Mouse (Mus musculus) spleen, postnatal 10 days (tissue): ENCODE data around the gene Dgcr2.

Experiments
- DNase-seq, 2 experiments: peaks; one replicate each; pipeline ENCODE4 v3.0.0; 2021 to 2022; ENCODE audit warnings: low spot score in 2 of 2

The Dgcr2 gene

GRCm38 (mm10) chr16:17898462-17898861 is at the start of gene Dgcr2, which contains the start of gene Tssk2:
Gene Dgcr2, minus strand, starts transcription at chr16:17898562.
Gene Tssk2, plus strand, starts transcription at chr16:17898637.
- no peak for DNase-seq

GRCm38 (mm10) chr16:17945081-17945831 is 46.9 kb upstream of the Dgcr2 start:
- DNase-seq: no peak

- no peak for DNase-seq
Measured at GRCm38 (mm10) chr16:17943466-17943865, 45.1 kb upstream of the Dgcr2 start.

- DNase-seq: peak in 1 of 2 experiments; percentile 51
Measured at GRCm38 (mm10) chr16:17939255-17939751, 40.9 kb upstream of the Dgcr2 start.

DNA sequence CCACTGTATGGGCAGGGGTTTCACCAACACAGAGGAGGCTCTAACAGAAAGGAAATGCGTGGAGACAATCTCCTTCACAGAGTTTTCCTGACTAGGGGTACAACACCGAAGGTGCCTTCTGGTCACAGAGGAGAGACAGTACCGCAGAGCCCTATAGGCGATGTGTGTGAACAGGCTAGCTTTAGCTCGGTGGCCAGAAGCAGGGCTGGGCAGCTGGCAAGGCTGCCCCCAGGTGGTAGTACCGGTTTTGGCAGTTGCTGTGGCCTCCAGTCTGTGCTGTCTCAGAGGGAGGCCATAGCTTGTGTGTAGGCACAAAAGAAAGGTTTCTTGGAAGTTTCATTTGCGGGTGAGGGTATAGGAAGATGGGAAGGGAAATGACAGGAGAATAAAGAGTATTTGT is 40.5 kb upstream of the Dgcr2 start:
- peak; percentile 61 to 84 for DNase-seq

DNA sequence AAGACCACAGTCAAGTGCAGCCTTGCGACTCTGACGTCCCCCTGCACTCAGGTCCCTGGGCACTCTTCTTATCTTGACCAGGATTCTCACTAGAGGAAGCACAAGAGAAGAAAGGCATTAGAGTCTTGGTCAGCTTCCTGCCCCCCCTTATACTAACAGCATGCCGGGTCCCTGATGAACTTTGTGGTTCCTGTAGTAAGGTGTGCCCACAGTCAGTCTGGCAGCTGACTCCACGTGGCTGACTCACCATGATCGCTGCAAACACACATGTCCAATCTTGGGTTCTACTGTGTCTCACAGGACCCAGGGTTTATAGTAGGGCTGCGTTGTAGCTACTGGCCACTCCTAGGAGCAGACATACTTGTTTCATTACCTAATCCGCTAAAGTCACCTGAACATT is 39.8 kb upstream of the Dgcr2 start:
- DNase-seq: no peak

DNA sequence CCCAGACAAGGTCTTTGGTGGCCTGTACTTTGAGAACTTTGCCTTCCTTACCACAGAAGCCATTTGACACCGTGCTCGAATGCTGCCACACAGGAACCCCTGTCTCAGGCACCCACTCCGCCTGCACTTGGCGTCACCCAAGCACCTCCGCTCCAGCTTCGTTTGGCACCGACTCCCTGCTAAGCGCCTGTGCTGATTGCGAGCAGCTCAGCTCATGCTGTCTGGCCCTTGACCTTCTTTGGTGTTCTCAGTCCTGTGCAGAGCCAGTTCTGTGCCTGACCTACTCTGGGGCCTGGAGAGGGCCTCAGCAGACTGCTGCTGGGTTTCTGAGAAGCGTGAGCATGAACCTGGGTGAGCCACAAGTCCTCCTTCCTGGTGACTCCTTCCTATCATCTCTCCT is 38.4 kb upstream of the Dgcr2 start:
- no peak for DNase-seq

- DNase-seq: no peak
Measured at GRCm38 (mm10) chr16:17934445-17934910, 36.1 kb upstream of the Dgcr2 start.

DNA sequence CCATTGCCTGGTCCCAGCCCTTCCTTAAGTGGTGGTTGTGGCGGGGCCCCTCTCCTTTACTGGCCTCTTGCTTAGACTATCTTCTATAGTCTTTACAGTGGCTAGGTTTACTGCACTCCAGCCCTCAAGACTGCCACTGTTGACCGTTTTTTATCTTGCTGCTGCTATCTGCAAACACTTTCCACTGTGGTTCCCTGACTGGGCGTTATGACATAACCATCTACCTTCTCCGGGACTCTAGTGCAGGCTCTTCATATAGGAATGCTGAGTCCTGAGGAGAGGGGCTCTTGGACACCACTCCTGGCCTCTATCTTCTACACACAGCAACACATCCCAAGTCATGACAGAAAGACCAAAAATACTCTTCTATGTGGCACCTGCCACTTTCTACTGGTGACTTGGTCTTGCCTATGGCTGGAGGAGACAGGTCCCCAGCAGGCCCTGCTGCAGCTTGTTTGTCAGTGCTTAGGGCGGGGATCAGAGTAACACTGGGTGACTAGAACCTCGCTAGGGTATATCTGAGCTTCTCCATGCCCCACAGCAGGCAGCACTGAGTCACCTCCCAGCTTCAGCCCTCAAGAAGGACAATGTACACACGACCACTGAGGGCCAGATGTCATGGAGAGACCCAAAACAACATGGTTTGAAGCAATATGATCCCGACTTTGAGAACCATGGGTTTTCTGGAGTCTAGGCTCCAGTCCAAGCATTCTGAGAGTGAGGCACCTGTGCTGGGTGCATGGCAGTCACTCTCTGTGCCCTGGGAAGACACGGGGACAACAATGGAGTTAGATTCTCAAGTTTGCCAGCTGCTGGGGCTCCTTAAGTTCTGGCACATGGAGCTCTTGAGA is 35.5 kb upstream of the Dgcr2 start:
- DNase-seq: no peak

- DNase-seq: no peak
Measured at GRCm38 (mm10) chr16:17931906-17932460, 33.6 kb upstream of the Dgcr2 start.

DNA sequence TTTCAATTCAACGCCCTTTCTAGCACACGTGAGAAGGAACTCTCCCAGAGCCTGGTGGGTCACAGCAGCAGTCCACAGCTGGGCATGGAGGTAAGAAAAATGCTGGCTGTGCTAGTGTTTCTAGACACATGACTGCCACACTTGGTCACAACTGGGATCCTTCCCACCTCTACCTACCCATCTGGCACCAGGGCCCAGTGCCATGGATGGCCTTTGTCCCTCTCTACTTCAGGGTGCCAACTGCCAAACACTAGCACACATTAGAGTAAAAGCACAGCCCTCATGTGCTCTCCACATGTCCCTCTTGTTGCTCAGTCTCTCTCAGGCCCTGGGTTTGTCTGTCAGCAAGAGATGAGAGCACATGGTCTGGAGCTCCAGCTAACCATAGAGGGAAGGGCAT is 31.3 kb upstream of the Dgcr2 start:
- DNase-seq: no peak

DNA sequence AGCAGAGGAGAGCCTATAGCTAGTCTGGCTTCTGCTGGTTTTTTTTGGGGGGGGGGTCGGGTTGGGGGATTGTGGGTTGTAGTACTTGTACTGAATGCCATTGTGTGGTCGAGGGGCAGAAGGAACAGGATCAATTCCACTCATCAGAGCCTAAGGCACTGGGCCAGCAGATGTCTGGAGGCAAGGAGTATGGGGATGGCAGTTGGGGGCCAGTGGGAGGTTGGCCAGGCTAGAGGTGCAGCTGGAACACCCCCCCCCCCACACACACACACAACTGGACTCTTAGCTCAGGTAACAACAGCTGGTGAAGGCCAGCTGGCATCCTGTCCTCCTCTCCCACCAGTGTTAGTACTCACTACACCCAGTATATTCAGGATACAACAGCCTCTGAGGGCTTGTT is 30.8 kb upstream of the Dgcr2 start:
- DNase-seq: no peak

- DNase-seq: peak; percentile 62 to 82
Measured at GRCm38 (mm10) chr16:17928627-17929104, 30.3 kb upstream of the Dgcr2 start.

DNA sequence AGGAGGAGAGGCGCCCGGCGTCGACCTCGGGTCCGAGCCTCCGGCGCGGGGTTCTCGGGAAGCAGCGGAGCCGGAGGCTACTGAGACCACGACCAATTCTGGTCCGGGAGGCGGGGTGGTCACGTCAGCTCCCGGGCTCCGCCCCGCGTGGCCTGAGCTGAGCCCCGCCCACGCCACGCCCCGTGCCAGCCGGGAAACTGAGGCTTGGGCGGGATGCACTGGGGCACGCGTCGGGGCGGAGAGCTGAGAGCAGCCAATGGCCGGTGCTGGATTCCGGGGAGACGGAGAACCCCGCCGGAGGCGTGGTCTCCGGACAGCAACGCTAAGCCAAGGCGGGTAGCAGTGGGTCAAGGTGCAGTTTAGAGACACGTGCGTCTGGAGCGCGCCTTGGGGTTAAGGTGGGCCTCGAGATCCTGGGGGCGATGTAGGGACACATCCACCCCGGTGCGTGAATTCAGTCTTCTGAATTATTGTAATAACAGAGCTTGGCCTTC is 29.8 kb upstream of the Dgcr2 start, which contains the start of gene Slc25a1:
TSS of gene Slc25a1 (minus strand) at position 133 of the 494 bp plus-strand sequence.
- DNase-seq: peak; percentile 76 to 78

GRCm38 (mm10) chr16:17927351-17928082 is 29.2 kb upstream of the Dgcr2 start:
- peak; percentile 57 to 61 for DNase-seq

GRCm38 (mm10) chr16:17922163-17922538 is 23.8 kb upstream of the Dgcr2 start:
- peak in 1 of 2 experiments; percentile 46 for DNase-seq

GRCm38 (mm10) chr16:17921325-17922162 is 23.2 kb upstream of the Dgcr2 start:
- DNase-seq: peak; percentile 90 to 97

GRCm38 (mm10) chr16:17920586-17920985 is 22.2 kb upstream of the Dgcr2 start:
- DNase-seq: no peak

DNA sequence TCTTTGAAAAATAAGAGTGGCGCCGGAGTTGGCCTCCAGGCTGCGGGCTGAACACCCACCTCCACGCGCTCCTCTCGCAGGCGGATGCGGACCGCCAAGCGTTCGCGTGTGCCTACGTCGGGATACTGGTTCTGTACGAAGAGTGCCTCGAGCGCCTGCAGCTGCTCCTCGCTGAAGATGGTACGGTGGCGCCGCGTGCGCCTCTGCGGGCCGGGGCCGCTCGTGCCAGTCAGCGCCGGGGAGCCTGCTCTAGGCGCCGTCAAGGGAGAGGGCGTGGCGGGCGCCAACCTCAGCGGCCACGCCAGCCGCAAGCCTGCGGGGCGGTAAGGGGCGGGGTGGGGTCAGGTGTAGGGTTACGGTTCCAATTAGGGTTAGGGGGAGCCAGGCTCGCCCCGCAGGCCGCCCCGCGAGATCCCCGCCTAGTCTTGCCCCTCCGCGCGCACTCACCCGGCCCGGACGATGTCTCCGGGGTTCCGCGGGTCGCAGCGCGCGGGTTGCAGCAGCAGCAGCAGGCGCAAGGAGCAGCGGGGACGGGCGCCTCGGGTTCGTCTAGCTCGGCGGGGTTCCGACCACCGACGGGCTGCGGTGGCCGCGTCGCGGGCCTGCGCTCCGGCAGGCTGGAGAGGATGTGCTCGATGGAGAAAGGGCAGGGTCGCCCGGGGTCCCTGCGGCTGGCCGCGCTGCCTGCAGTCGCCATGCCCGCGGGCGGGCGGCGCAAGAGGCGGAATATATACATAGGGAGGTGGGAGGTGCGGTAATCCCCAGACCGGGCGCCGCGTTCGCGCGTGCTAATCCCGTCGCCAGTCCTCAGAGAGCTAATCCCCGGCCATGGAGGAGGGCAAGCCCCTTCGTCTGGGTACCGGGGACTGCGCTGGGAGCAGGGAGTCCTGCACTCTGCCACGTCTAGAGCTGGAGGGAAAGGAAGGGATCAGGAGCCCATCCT is 16.2 kb upstream of the Dgcr2 start, which contains the start of gene Gsc2:
TSS of gene Gsc2 (minus strand) at position 753 of the 943 bp plus-strand sequence.
- peak in 1 of 2 experiments; percentile 43 for DNase-seq
